ENCODE assay signal across 8 mouse cellular contexts in the genomic region with DNA sequence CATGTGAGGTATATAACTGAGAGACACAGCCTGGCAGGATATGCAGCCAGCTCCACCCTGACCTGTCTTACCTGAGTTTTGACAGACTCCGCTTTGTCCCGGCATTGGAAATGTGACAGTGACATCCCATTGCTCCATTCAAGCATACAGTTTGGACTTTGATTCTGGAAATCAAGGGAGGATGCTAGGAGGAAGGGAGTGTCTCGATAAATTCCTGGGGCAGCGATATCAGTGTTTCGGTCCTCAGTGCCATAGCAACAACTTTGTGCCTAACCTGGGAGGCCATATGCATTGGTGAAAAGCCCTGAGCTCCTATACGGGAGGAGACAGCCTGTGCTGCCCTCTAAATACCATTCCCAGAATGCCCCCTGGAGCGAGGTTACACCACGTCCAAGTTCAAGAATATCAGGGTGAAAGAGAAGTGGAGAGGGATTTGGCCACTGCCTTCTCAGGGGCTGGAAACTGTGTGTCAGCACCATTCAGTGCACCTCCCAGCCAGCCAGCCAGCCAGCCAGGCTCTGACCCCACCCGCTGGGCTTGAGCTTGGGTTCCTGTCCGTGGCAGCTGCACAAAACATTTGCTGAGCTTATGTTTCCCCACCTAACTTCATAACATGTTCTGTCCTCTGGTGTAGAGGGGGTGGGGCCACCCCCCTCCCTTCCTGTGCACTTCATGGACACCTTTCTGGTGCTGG.
DNase-seq lines count a peak whose midpoint lies in the region; TF ChIP-seq lines count a peak whose summit lies in the region.

No protein-coding gene starts in this region.

- 48% methylated on average over 10 of the region's 10 CpGs for WGBS in lung, adult 2 months

- intact Hi-C loops in gastrocnemius, adult 2 months (cut with DNase I): loop anchor here (1.0 kb wide), 3 partner anchors 38 to 126 kb away; no protein-coding TSS in a partner anchor

- peak overlapping the region; percentile 94 for H3K27ac ChIP-seq in gastrocnemius, adult 2 months

- peak overlapping the region; percentile 67 for H3K4me3 ChIP-seq in gastrocnemius, adult 2 months
- H3K4me3 ChIP-seq in lung, adult 2 months (replicated peaks; ENCODE audit: extremely low read depth, low read depth, low read length): no peak overlapping the region

- no peak for TF ChIP-seq POLR2A in lung, adult 2 months (IDR thresholded peaks at IDR 0.05; ENCODE audit: borderline replicate concordance, extremely low read depth, low read depth, low read length)

- DNase-seq in 3T3-L1 (ENCODE audit: low read depth, low spot score): peak; percentile 37
- peak; percentile 94 for DNase-seq in gastrocnemius, adult 2 months
- peak; percentile 55 for DNase-seq in kidney, adult 18-20 months
- peak; percentile 50 for DNase-seq in lung, adult 2 months
- no peak for DNase-seq in layer of hippocampus, postnatal 14 days (ENCODE audit: low spot score in 2 of 2)
- DNase-seq in cerebellum, adult 9-11 months: no peak
- no peak for DNase-seq in testis, postnatal 14 days (ENCODE audit: low spot score)
- no peak for DNase-seq in natural killer cell, adult 2 months (ENCODE audit: low spot score in 2 of 2)

- TF ChIP-seq CTCF in gastrocnemius, adult 2 months (IDR thresholded peaks at IDR 0.05): no peak
- no peak for TF ChIP-seq CTCF in lung, adult 2 months (IDR thresholded peaks at IDR 0.05; ENCODE audit: insufficient read depth, low read length)

- H3K4me1 ChIP-seq in lung, adult 2 months (ENCODE audit: control insufficient read depth, insufficient read depth, low read length): peaks cover 29% of the 10 kb centered on the region

Comparison
In these comparisons a context has a peak if more than half of its experiments do, and no peak if none do; other contexts are left out.
1. DNase-seq: peak in 3T3-L1 (single experiment), gastrocnemius, adult 2 months (single experiment), kidney, adult 18-20 months (single experiment) and lung, adult 2 months (single experiment); none in layer of hippocampus, postnatal 14 days (0 of 2), cerebellum, adult 9-11 months (single experiment), testis, postnatal 14 days (single experiment) and natural killer cell, adult 2 months (0 of 2).